Mouse (Mus musculus): ENCODE measurements at regions not wholly inside any gene's neighbourhood (a gene's known extent, or its start where the extent isn't known, plus 50 kb on each side); places are given as distances from the start of the nearest gene placed in this dataset.

GRCm38 (mm10) chr8:17594607-17595006 lies 1383.4 kb downstream of the Defb40 start:
- no peak for DNase-seq

DNA sequence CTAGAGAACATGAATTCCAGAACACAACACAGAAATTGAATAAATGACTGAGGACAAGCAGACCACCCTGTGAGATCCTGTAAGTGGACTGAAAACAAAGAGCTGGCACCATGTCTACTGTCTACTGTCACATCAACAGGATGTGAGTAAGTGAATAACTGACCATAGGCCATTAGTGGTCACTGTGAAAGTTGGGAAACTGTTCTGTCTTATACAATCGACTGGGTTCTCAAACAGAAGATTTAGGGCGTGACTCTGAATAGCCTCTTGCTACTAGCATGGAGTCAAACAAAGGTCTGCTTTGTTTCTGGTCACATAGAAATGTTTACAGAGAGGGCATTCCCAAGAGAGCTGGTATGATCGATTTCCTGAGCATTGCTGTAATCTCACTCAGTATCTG lies 1387.9 kb downstream of the Defb40 start:
- DNase-seq, result no peak

- no peak for DNase-seq
These were observed 1389.9 kb downstream of the Defb40 start for GRCm38 (mm10) chr8:17588189-17588588.

- DNase-seq, result peak; percentile 71
These were observed 1390.7 kb downstream of the Defb40 start for GRCm38 (mm10) chr8:17587261-17587861.
